Mouse (Mus musculus) heart, embryonic 15.5 days (tissue): ENCODE results near the gene Rcn2. TPM values are rescaled to one million over a fixed set of nuclear protein-coding genes. Genes with fewer than 3 reads are reported as not detected.
A peak's percentile ranks its signal among the peaks of the same experiment; 100 is the strongest.

Experiments
- ATAC-seq: fragments of 200-750 bp; cut with Nextera tagmentation; replicated peaks from 2 replicates; pipeline ENCODE4 v1.8.0; 2017; ENCODE audit warnings: low read depth, moderate TSS enrichment; ENCODE audit not compliant: insufficient number of reproducible peaks, insufficient read depth, low FRiP score
- H3K27ac ChIP-seq: fragments of 300-500 bp; sonication (generic); 2 replicates; pipeline ENCODE4 v1.5.1; 2015; ENCODE audit warnings: mild to moderate bottlenecking, inconsistent platforms
- H3K27me3 ChIP-seq: fragments of 300-500 bp; sonication (generic); 2 replicates; pipeline ENCODE4 v1.6.1; 2015; ENCODE audit warnings: inconsistent platforms
- H3K36me3 ChIP-seq: fragments of 300-500 bp; sonication (generic); 2 replicates; pipeline ENCODE4 v1.6.1; 2015; ENCODE audit warnings: mild to moderate bottlenecking, inconsistent platforms
- H3K4me1 ChIP-seq: fragments of 300-500 bp; sonication (generic); replicated peaks from 2 replicates; pipeline ENCODE4 v1.6.1; 2015; ENCODE audit warnings: inconsistent platforms
- H3K4me2 ChIP-seq: fragments of 300-500 bp; sonication (generic); 2 replicates; pipeline ENCODE4 v1.6.1; 2015; ENCODE audit warnings: inconsistent platforms, mild to moderate bottlenecking, moderate library complexity
- H3K4me3 ChIP-seq: fragments of 300-500 bp; sonication (generic); 2 replicates; pipeline ENCODE4 v1.5.1; 2015; ENCODE audit warnings: mild to moderate bottlenecking, inconsistent platforms
- H3K9ac ChIP-seq: fragments of 300-500 bp; sonication (generic); 2 replicates; pipeline ENCODE4 v1.6.1; 2015; ENCODE audit warnings: mild to moderate bottlenecking, inconsistent platforms
- H3K9me3 ChIP-seq: fragments of 300-500 bp; sonication (generic); replicated peaks from 2 replicates; pipeline ENCODE4 v1.6.1; 2016; ENCODE audit warnings: inconsistent platforms
- WGBS: fragments of 180-500 bp; shearing (Covaris S2); methylation state at CpG from one replicate; pipeline ENCODE4 v1.1.7; 2015; ENCODE audit warnings: mixed read lengths; 5-methylcytosine and 5-hydroxymethylcytosine counted together
- polyA plus RNA-seq: library from polyadenylated mRNA; unstranded; fragments of >200 nt; fragmentation: Nextera tagmentation; extraction: Ambion mirVana; gene quantifications from 2 replicates; pipeline ENCODE4 v1.2.1, GENCODE M21; 2015

Rcn2 gene
- polyA plus RNA-seq, 1 experiment from 2014 or later, result 123 TPM

GRCm38 (mm10) chr9:56068630-56069029 is 27.0 kb downstream of the Rcn2 start:
- Histone ChIP-seq H3K27me3 (no peaks in the 10 kb centered on the region), H3K27ac (no peak overlapping the region), H3K4me1 (no peaks in the 10 kb centered on the region), H3K36me3 (peaks cover 5% of the 10 kb centered on the region; the same call in 1 of the 2 replicates), H3K4me2 (no peak overlapping the region), H3K9ac (no peak overlapping the region), H3K4me3 (no peak overlapping the region), H3K9me3 (no peaks in the 10 kb centered on the region)
- 75% methylated on average over 1 of the region's 1 CpGs for WGBS
- no peak for ATAC-seq

- ATAC-seq, result no peak
- 38% methylated on average over 2 of the region's 2 CpGs for WGBS
- H3K9me3 ChIP-seq, result no peaks in the 10 kb centered on the region
- no peak overlapping the region for H3K27ac ChIP-seq
- no peaks in the 10 kb centered on the region for H3K27me3 ChIP-seq
- H3K36me3 ChIP-seq, result no peaks in the 10 kb centered on the region
- no peak overlapping the region for H3K9ac ChIP-seq
- peaks cover 16% of the 10 kb centered on the region for H3K4me1 ChIP-seq
- H3K4me3 ChIP-seq, result no peak overlapping the region
- H3K4me2 ChIP-seq, result no peak overlapping the region
These were observed 31.2 kb downstream of the Rcn2 start for GRCm38 (mm10) chr9:56072861-56073260.

GRCm38 (mm10) chr9:56074863-56075262 is 33.2 kb downstream of the Rcn2 start:
- no peaks in the 10 kb centered on the region for H3K27me3 ChIP-seq
- no peak overlapping the region for H3K9ac ChIP-seq
- H3K4me2 ChIP-seq, result no peak overlapping the region
- H3K36me3 ChIP-seq, result no peaks in the 10 kb centered on the region
- ATAC-seq, result peak; percentile 8; the same call in 1 of the 2 replicates
- no peak overlapping the region for H3K4me3 ChIP-seq
- H3K27ac ChIP-seq, result no peak overlapping the region
- WGBS, result 79% methylated on average over 12 of the region's 12 CpGs
- peaks cover 16% of the 10 kb centered on the region for H3K4me1 ChIP-seq
- H3K9me3 ChIP-seq, result no peaks in the 10 kb centered on the region

- Histone ChIP-seq H3K9ac (no peak overlapping the region), H3K27me3 (no peaks in the 10 kb centered on the region), H3K4me2 (no peak overlapping the region; the same call in 1 of the 2 replicates), H3K4me3 (no peak overlapping the region), H3K36me3 (no peaks in the 10 kb centered on the region), H3K27ac (peak overlapping the region; percentile 72), H3K4me1 (peaks cover 16% of the 10 kb centered on the region), H3K9me3 (no peaks in the 10 kb centered on the region)
- ATAC-seq, result peak; percentile 72
- 6% methylated on average over 4 of the region's 4 CpGs for WGBS
These were observed 33.6 kb downstream of the Rcn2 start for GRCm38 (mm10) chr9:56075264-56075663.

- Histone ChIP-seq H3K9me3 (no peaks in the 10 kb centered on the region), H3K36me3 (no peaks in the 10 kb centered on the region), H3K4me2 (no peak overlapping the region), H3K4me1 (peaks cover 16% of the 10 kb centered on the region), H3K27ac (peak overlapping the region; percentile 72), H3K27me3 (no peaks in the 10 kb centered on the region), H3K9ac (no peak overlapping the region), H3K4me3 (no peak overlapping the region)
- ATAC-seq, result no peak; the same call in 1 of the 2 replicates
- 32% methylated on average over 7 of the region's 7 CpGs for WGBS
These were observed 34.4 kb downstream of the Rcn2 start for GRCm38 (mm10) chr9:56075901-56076620.

- Histone ChIP-seq H3K4me3 (no peak overlapping the region), H3K27me3 (no peaks in the 10 kb centered on the region), H3K4me1 (peaks cover 16% of the 10 kb centered on the region), H3K9me3 (no peaks in the 10 kb centered on the region), H3K4me2 (no peak overlapping the region), H3K36me3 (no peaks in the 10 kb centered on the region), H3K9ac (no peak overlapping the region), H3K27ac (no peak overlapping the region)
- no peak for ATAC-seq
- 39% methylated on average over 5 of the region's 5 CpGs for WGBS
These were observed 37.9 kb downstream of the Rcn2 start for GRCm38 (mm10) chr9:56079587-56079986.

- Histone ChIP-seq H3K36me3 (no peaks in the 10 kb centered on the region), H3K27me3 (no peaks in the 10 kb centered on the region), H3K9ac (no peak overlapping the region), H3K4me2 (no peak overlapping the region), H3K4me3 (no peak overlapping the region), H3K27ac (no peak overlapping the region), H3K4me1 (peaks cover 23% of the 10 kb centered on the region), H3K9me3 (no peaks in the 10 kb centered on the region)
- WGBS, result 76% methylated on average over 5 of the region's 5 CpGs
- ATAC-seq, result no peak
These were observed 44.9 kb downstream of the Rcn2 start for GRCm38 (mm10) chr9:56086524-56086923.

GRCm38 (mm10) chr9:56089778-56090520 is 48.3 kb downstream of the Rcn2 start, which contains the start of gene Pstpip1:
TSS of gene Pstpip1 (plus strand) at chr9:56089962.
- H3K27me3 ChIP-seq, result no peaks in the 10 kb centered on the region
- peak within 1 kb of the TSS; percentile 24 for H3K4me3 ChIP-seq
- no peaks in the 10 kb centered on the region for H3K36me3 ChIP-seq
- WGBS, result 17% methylated on average over 22 of the region's 22 CpGs
- peak within 1 kb of the TSS; percentile 79 for H3K27ac ChIP-seq
- peak; percentile 87 for ATAC-seq
- H3K9me3 ChIP-seq, result no peaks in the 10 kb centered on the region
- H3K9ac ChIP-seq, result peak within 1 kb of the TSS; percentile 37; the same call in 1 of the 2 replicates
- H3K4me2 ChIP-seq, result peak within 1 kb of the TSS; percentile 52
- H3K4me1 ChIP-seq, result peaks cover 23% of the 10 kb centered on the region

- Histone ChIP-seq H3K36me3 (no peaks in the 10 kb centered on the region), H3K9me3 (no peaks in the 10 kb centered on the region), H3K4me1 (peaks cover 21% of the 10 kb centered on the region), H3K9ac (peak overlapping the region; percentile 37; the same call in 1 of the 2 replicates), H3K27ac (peak overlapping the region; percentile 79), H3K4me3 (peak overlapping the region; percentile 24), H3K27me3 (no peaks in the 10 kb centered on the region), H3K4me2 (peak overlapping the region; percentile 52)
- no peak for ATAC-seq
- WGBS, result 66% methylated on average over 5 of the region's 5 CpGs
These were observed 49.0 kb downstream of the Rcn2 start for GRCm38 (mm10) chr9:56090546-56091225.

GRCm38 (mm10) chr9:56092102-56092501 is 50.5 kb downstream of the Rcn2 start:
- WGBS, result 33% methylated on average over 2 of the region's 2 CpGs
- no peaks in the 10 kb centered on the region for H3K36me3 ChIP-seq
- H3K9ac ChIP-seq, result 0 out of 2 replicates have a peak overlapping the region, but pooled peaks have one; percentile 12
- no peak overlapping the region for H3K27ac ChIP-seq
- ATAC-seq, result no peak
- no peak overlapping the region for H3K4me2 ChIP-seq
- no peak overlapping the region for H3K4me3 ChIP-seq
- H3K27me3 ChIP-seq, result no peaks in the 10 kb centered on the region
- H3K4me1 ChIP-seq, result peaks cover 21% of the 10 kb centered on the region
- no peaks in the 10 kb centered on the region for H3K9me3 ChIP-seq
